Mouse (Mus musculus) liver, embryonic 14.5 days (tissue): ENCODE measurements around the gene Zfp69. TPM values are rescaled to one million over a fixed set of nuclear protein-coding genes. Genes with fewer than 3 reads are reported as not detected.

ENCODE experiments used
- ATAC-seq: fragments of 200-750 bp; cut with Nextera tagmentation; 2 replicates; pipeline ENCODE4 v1.8.0; 2017; ENCODE audit warnings: moderate number of reproducible peaks, mild to moderate bottlenecking, moderate library complexity; ENCODE audit not compliant: insufficient read depth
- DNase-seq, 3 experiments: peaks; one replicate each; pipeline ENCODE4 v3.0.0-alpha.2; 2012 to 2013; ENCODE audit warnings: low read depth in 3 of 3, low spot score in 3 of 3
- H3K27ac ChIP-seq: fragments of 300-500 bp; sonication (generic); 2 replicates; pipeline ENCODE4 v1.5.1; 2014; ENCODE audit warnings: moderate library complexity, mild to moderate bottlenecking, control low read depth, inconsistent platforms
- H3K27me3 ChIP-seq: fragments of 300-500 bp; sonication (generic); 2 replicates; pipeline ENCODE4 v1.6.1; 2014; ENCODE audit warnings: mild to moderate bottlenecking, low read length, moderate library complexity; ENCODE audit not compliant: control insufficient read depth, insufficient read depth
- H3K36me3 ChIP-seq: fragments of 300-500 bp; sonication (generic); replicated peaks from 2 replicates; pipeline ENCODE4 v1.6.1; 2014; ENCODE audit warnings: low read depth; ENCODE audit not compliant: control insufficient read depth, insufficient read depth
- H3K4me1 ChIP-seq, 2 experiments: fragments of 200-500 bp in 1 of 2; fragments of 300-500 bp in 1 of 2; sonication (generic) in 1 of 2; replicated peaks; 2 replicates each; pipeline ENCODE4 v1.6.1; 2012 to 2014; ENCODE audit warnings: antibody characterized with exemption in 1 of 2, inconsistent platforms in 1 of 2, low read length in 1 of 2; ENCODE audit not compliant: control insufficient read depth in 2 of 2, insufficient read depth in 2 of 2
- H3K4me2 ChIP-seq: fragments of 300-500 bp; sonication (generic); 2 replicates; pipeline ENCODE4 v1.6.1; 2014; ENCODE audit warnings: low read depth, mild to moderate bottlenecking, control low read depth, moderate library complexity
- H3K4me3 ChIP-seq, 2 experiments: fragments of 200-500 bp in 1 of 2; fragments of 300-500 bp in 1 of 2; sonication (generic) in 1 of 2; 2 replicates each; pipeline ENCODE4 v1.5.1; 2012 to 2014; ENCODE audit warnings: low read depth in 2 of 2, low read length in 2 of 2, mild to moderate bottlenecking in 2 of 2, control low read depth in 1 of 2, inconsistent platforms in 1 of 2, moderate library complexity in 1 of 2; ENCODE audit not compliant: insufficient read depth in 1 of 2
- H3K9ac ChIP-seq: fragments of 300-500 bp; sonication (generic); replicated peaks from 2 replicates; pipeline ENCODE4 v1.6.1; 2014; ENCODE audit warnings: mild to moderate bottlenecking, control low read depth, moderate library complexity
- H3K9me3 ChIP-seq: fragments of 300-500 bp; sonication (generic); 2 replicates; pipeline ENCODE4 v1.6.1; 2016; ENCODE audit warnings: low read length, mixed read lengths; ENCODE audit not compliant: control insufficient read depth
- CTCF ChIP-seq: IDR thresholded peaks from 2 replicates; pipeline ENCODE4 v1.5.1; 2016; ENCODE audit warnings: antibody characterized with exemption, low read depth, control low read depth
- EP300 ChIP-seq: IDR thresholded peaks from 2 replicates; pipeline ENCODE4 v1.6.1; 2016; ENCODE audit warnings: antibody characterized with exemption, low read depth
- WGBS: fragments of 180-500 bp; shearing (Covaris S2); extraction: QIAGEN DNeasy Blood & Tissue Kit; methylation state at CpG from one replicate; pipeline ENCODE4 v1.1.7; 2014; ENCODE audit not compliant: insufficient replicate concordance; 5-methylcytosine and 5-hydroxymethylcytosine counted together
- polyA plus RNA-seq, 2 experiments: library from polyadenylated mRNA; depleted of rRNA in 1 of 2; stranded (reverse) in 1 of 2; unstranded in 1 of 2; fragments of >200 nt; fragmentation: Nextera tagmentation in 1 of 2; extraction: Ambion mirVana in 1 of 2; gene quantifications; 2 replicates each; pipeline versions ENCODE4 v1.2.1 to v1.2.3; 2012 to 2014

The Zfp69 gene
- polyA plus RNA-seq, 2 experiments, result 1.0 to 1.2 TPM

- ATAC-seq (no peak), DNase-seq (peak; percentile 47 to 57 (median 52))
Observed at GRCm38 (mm10) chr4:120909558-120910150, 41.8 kb downstream of the Zfp69 start.

GRCm38 (mm10) chr4:120905644-120906043 is 45.9 kb downstream of the Zfp69 start:
- WGBS, result 42% methylated on average over 5 of the region's 5 CpGs
- Histone ChIP-seq H3K9me3 (no peaks in the 10 kb centered on the region), H3K4me1 (no peaks in the 10 kb centered on the region), H3K36me3 (no peaks in the 10 kb centered on the region), H3K27me3 (no peaks in the 10 kb centered on the region), H3K27ac (no peak overlapping the region), H3K4me3 (no peak overlapping the region), H3K4me2 (no peak overlapping the region), H3K9ac (no peak overlapping the region)
- TF ChIP-seq EP300 (no peak), CTCF (no peak)
- no peak for ATAC-seq
- no peak for DNase-seq

More at GRCm38 (mm10) chr4:120909558-120910150, 41.8 kb downstream of the Zfp69 start:
- 24% methylated on average over 15 of the region's 15 CpGs for WGBS
- Histone ChIP-seq H3K9me3 (no peaks in the 10 kb centered on the region), H3K4me1 (no peaks in the 10 kb centered on the region), H3K36me3 (no peaks in the 10 kb centered on the region), H3K27ac (no peak overlapping the region), H3K4me2 (no peak overlapping the region), H3K9ac (no peak overlapping the region), H3K27me3 (no peaks in the 10 kb centered on the region), H3K4me3 (no peak overlapping the region)
- TF ChIP-seq CTCF, result peak; percentile 92
- no peak for TF ChIP-seq EP300

- no peak overlapping the region for H3K27ac ChIP-seq
- ATAC-seq (no peak), DNase-seq (no peak)
- H3K9me3 ChIP-seq, result no peaks in the 10 kb centered on the region
- no peak overlapping the region for H3K9ac ChIP-seq
- H3K4me3 ChIP-seq, result no peak overlapping the region
- no peaks in the 10 kb centered on the region for H3K27me3 ChIP-seq
- TF ChIP-seq CTCF (no peak), EP300 (no peak)
- H3K36me3 ChIP-seq, result no peaks in the 10 kb centered on the region
- H3K4me1 ChIP-seq, result no peaks in the 10 kb centered on the region
- 18% methylated on average over 4 of the region's 4 CpGs for WGBS
- H3K4me2 ChIP-seq, result no peak overlapping the region
Observed at GRCm38 (mm10) chr4:120904533-120904932, 47.0 kb downstream of the Zfp69 start.

GRCm38 (mm10) chr4:120895810-120896584 is 55.5 kb downstream of the Zfp69 start:
- no peak for ATAC-seq
- Histone ChIP-seq H3K9ac (no peak overlapping the region), H3K4me3 (no peak overlapping the region), H3K27me3 (no peaks in the 10 kb centered on the region), H3K27ac (no peak overlapping the region), H3K36me3 (no peaks in the 10 kb centered on the region), H3K9me3 (no peaks in the 10 kb centered on the region), H3K4me2 (no peak overlapping the region), H3K4me1 (no peaks in the 10 kb centered on the region)
- DNase-seq, result no peak
- 63% methylated on average over 7 of the region's 7 CpGs for WGBS
- TF ChIP-seq CTCF, result no peak
- no peak for TF ChIP-seq EP300

GRCm38 (mm10) chr4:120895226-120895625 is 56.3 kb downstream of the Zfp69 start:
- no peak overlapping the region for H3K4me2 ChIP-seq
- H3K27me3 ChIP-seq, result no peaks in the 10 kb centered on the region
- no peaks in the 10 kb centered on the region for H3K36me3 ChIP-seq
- DNase-seq (no peak), ATAC-seq (no peak)
- no peak overlapping the region for H3K9ac ChIP-seq
- 67% methylated on average over 7 of the region's 7 CpGs for WGBS
- TF ChIP-seq CTCF, result no peak
- no peak overlapping the region for H3K27ac ChIP-seq
- H3K4me3 ChIP-seq, result no peak overlapping the region
- no peaks in the 10 kb centered on the region for H3K4me1 ChIP-seq
- no peaks in the 10 kb centered on the region for H3K9me3 ChIP-seq
